Mouse (Mus musculus) intestine, embryonic 14.5 days (tissue): ENCODE measurements around the gene Dtl. TPM values are rescaled to one million over a fixed set of nuclear protein-coding genes. Genes with fewer than 3 reads are reported as not detected.
"Not testable (repeated sequence)": the region's sequence is repeated elsewhere in the genome, so short reads cannot be mapped to it uniquely, and the experiment has no call there.

Experiments used
- ATAC-seq: fragments of 200-750 bp; cut with Nextera tagmentation; replicated peaks from 2 replicates; pipeline ENCODE4 v1.8.0; 2017; ENCODE audit warnings: low read depth, moderate number of reproducible peaks, moderate TSS enrichment, moderate library complexity; ENCODE audit not compliant: low FRiP score, low TSS enrichment
- DNase-seq: peaks from one replicate; pipeline ENCODE4 v3.0.0-alpha.2; 2018; ENCODE audit warnings: low spot score
- H3K27ac ChIP-seq: fragments of 300-500 bp; sonication (generic); 2 replicates; pipeline ENCODE4 v1.5.1; 2014; ENCODE audit warnings: low read depth, mild to moderate bottlenecking, control low read depth
- H3K27me3 ChIP-seq: fragments of 300-500 bp; sonication (generic); replicated peaks from 2 replicates; pipeline ENCODE4 v1.6.1; 2014; ENCODE audit warnings: low read length, control low read depth; ENCODE audit not compliant: control insufficient read depth, insufficient read depth
- H3K36me3 ChIP-seq: fragments of 300-500 bp; sonication (generic); 2 replicates; pipeline ENCODE4 v1.6.1; 2014; ENCODE audit warnings: low read length, control low read depth; ENCODE audit not compliant: control insufficient read depth, insufficient read depth
- H3K4me1 ChIP-seq: fragments of 300-500 bp; sonication (generic); replicated peaks from 2 replicates; pipeline ENCODE4 v1.6.1; 2014; ENCODE audit warnings: low read length, control low read depth, mixed read lengths; ENCODE audit not compliant: control insufficient read depth, insufficient read depth
- H3K4me2 ChIP-seq: fragments of 300-500 bp; sonication (generic); 2 replicates; pipeline ENCODE4 v1.6.1; 2014; ENCODE audit warnings: low read length
- H3K4me3 ChIP-seq: fragments of 300-500 bp; sonication (generic); 2 replicates; pipeline ENCODE4 v1.5.1; 2014; ENCODE audit warnings: low read depth, low read length, control low read depth, mixed read lengths
- H3K9ac ChIP-seq: fragments of 300-500 bp; sonication (generic); 2 replicates; pipeline ENCODE4 v1.6.1; 2014; ENCODE audit warnings: mild to moderate bottlenecking, low read length
- H3K9me3 ChIP-seq: fragments of 300-500 bp; sonication (generic); 2 replicates; pipeline ENCODE4 v1.6.1; 2016; ENCODE audit warnings: low read length, control low read depth; ENCODE audit not compliant: control insufficient read depth
- WGBS: fragments of 180-500 bp; shearing (Covaris S2); extraction: QIAGEN DNeasy Blood & Tissue Kit; methylation state at CpG from one replicate; pipeline ENCODE4 v1.1.7; 2014; 5-methylcytosine and 5-hydroxymethylcytosine counted together
- polyA plus RNA-seq: library from polyadenylated mRNA; unstranded; fragments of >200 nt; fragmentation: Nextera tagmentation; extraction: Ambion mirVana; gene quantifications from 2 replicates; pipeline ENCODE4 v1.2.1, GENCODE M21; 2014

The Dtl gene
- polyA plus RNA-seq, 1 experiment from 2014 or later: 53.0 TPM

DNA sequence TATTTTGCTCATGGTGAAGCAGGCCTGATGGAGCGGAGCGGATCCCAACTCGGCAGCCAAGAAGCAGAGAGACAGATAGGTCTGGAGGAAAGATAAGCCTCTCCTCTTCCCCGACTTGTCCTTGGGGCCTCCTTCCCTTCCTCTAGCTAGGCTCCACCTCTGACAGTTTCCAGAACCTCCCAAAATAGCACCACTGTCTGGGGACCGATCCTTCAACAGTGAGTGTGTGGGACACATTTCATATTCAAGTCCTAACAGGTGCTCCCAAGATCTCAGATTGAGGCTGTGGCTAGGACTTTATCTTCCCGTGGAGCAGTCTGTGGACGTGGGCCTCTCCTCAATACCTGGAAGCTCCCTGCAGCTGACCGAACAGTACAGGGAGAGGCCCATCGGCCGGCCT lies 54.7 kb downstream of the Dtl start:
- no peak overlapping the region for H3K9ac ChIP-seq
- no peaks in the 10 kb centered on the region for H3K9me3 ChIP-seq
- no peaks in the 10 kb centered on the region for H3K4me1 ChIP-seq
- no peaks in the 10 kb centered on the region for H3K36me3 ChIP-seq
- ATAC-seq: no peak
- 66% methylated on average over 10 of the region's 10 CpGs for WGBS
- H3K27me3 ChIP-seq: no peaks in the 10 kb centered on the region
- no peak overlapping the region for H3K4me3 ChIP-seq
- no peak overlapping the region for H3K4me2 ChIP-seq
- DNase-seq: no peak
- H3K27ac ChIP-seq: no peak overlapping the region

- H3K4me2 ChIP-seq: no peak overlapping the region
- H3K4me3 ChIP-seq: no peak overlapping the region
- H3K27ac ChIP-seq: no peak overlapping the region
- no peak overlapping the region for H3K9ac ChIP-seq
- no peaks in the 10 kb centered on the region for H3K36me3 ChIP-seq
- H3K4me1 ChIP-seq: no peaks in the 10 kb centered on the region
- no peak for DNase-seq
- 79% methylated on average over 7 of the region's 7 CpGs for WGBS
- ATAC-seq: no peak
- H3K27me3 ChIP-seq: no peaks in the 10 kb centered on the region
- no peaks in the 10 kb centered on the region for H3K9me3 ChIP-seq
Observed at GRCm38 (mm10) chr1:191520194-191520593, 55.1 kb downstream of the Dtl start.

DNA sequence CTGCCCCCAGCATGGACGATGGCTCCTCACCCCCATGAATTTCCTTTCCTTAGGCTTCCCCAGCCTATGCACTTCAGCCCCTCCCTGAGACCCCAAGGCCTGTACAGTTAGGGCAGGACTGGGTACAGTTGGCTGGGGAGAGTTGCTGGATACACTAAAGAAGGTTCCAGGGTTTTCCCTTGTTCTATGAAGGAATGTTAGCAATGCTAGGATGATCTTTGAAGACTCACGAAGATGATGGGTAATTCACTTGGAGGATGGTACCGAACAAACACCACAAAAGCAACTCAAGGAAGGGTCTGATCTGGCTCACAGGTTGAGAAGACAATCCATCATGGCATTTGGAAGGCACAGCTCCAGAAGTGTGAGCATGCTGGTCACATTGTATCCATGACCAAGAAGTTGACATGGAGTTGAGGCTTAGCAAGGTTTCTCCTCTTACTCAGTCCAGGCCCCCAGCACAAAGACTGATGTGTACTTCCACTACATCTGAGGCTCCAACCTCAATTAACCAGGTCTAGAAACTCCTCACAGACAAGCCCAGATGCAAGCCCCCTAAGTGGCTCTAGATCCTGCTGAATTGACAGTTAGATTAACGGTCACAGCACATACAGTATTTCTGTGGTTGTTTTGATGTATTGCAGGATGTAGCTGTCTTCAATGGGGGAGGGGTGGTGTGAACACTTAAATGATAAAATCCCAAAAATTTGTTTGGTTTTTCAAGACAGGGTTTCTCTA lies 55.8 kb downstream of the Dtl start:
- Histone ChIP-seq H3K4me1 (no peaks in the 10 kb centered on the region), H3K27ac (no peak overlapping the region), H3K4me2 (no peak overlapping the region), H3K9me3 (no peaks in the 10 kb centered on the region), H3K27me3 (no peaks in the 10 kb centered on the region), H3K4me3 (no peak overlapping the region), H3K9ac (no peak overlapping the region), H3K36me3 (no peaks in the 10 kb centered on the region)
- DNase-seq: no peak
- 85% methylated on average over 4 of the region's 4 CpGs for whole genome bisulfite sequencing
- no peak for ATAC-seq

GRCm38 (mm10) chr1:191518911-191519310 lies 56.4 kb downstream of the Dtl start:
- Histone ChIP-seq H3K4me2 (no peak overlapping the region), H3K27ac (no peak overlapping the region), H3K4me1 (no peaks in the 10 kb centered on the region), H3K4me3 (no peak overlapping the region), H3K36me3 (no peaks in the 10 kb centered on the region), H3K9me3 (no peaks in the 10 kb centered on the region), H3K9ac (no peak overlapping the region), H3K27me3 (no peaks in the 10 kb centered on the region)
- no peak for DNase-seq
- ATAC-seq: no peak
- 84% methylated on average over 4 of the region's 4 CpGs for WGBS

- Histone ChIP-seq H3K27ac (no peak overlapping the region), H3K36me3 (no peaks in the 10 kb centered on the region), H3K4me2 (no peak overlapping the region), H3K27me3 (no peaks in the 10 kb centered on the region), H3K9me3 (no peaks in the 10 kb centered on the region), H3K4me1 (no peaks in the 10 kb centered on the region), H3K4me3 (no peak overlapping the region), H3K9ac (no peak overlapping the region)
- ATAC-seq: no peak
- 79% methylated on average over 5 of the region's 5 CpGs for WGBS
- DNase-seq: no peak
Observed at GRCm38 (mm10) chr1:191517969-191518368, 57.4 kb downstream of the Dtl start.

DNA sequence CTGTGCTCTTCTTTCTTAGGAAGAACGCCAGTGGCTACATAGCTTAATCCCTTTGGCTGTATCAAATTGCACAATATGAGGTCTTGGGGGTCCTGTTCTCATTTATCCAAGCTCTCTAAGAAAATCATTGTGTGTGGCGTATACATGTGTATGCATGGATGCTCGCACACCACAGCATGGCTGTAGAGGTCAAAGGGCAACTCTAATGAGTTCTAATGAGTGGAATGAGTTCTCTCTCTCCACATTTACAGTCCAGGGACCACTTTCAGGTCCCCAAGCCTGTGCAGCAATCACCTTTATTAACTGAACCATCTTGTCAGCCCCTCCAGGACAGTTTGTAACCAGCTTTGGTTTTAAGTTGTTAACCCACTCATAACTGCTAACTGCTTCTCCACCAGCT lies 58.3 kb downstream of the Dtl start:
- Histone ChIP-seq H3K27ac (no peak overlapping the region), H3K27me3 (no peaks in the 10 kb centered on the region), H3K4me1 (no peaks in the 10 kb centered on the region), H3K4me3 (no peak overlapping the region), H3K4me2 (no peak overlapping the region), H3K9me3 (no peaks in the 10 kb centered on the region), H3K9ac (no peak overlapping the region), H3K36me3 (no peaks in the 10 kb centered on the region)
- DNase-seq (no peak), ATAC-seq (no peak)
- WGBS: 81% methylated on average over 3 of the region's 3 CpGs

DNA sequence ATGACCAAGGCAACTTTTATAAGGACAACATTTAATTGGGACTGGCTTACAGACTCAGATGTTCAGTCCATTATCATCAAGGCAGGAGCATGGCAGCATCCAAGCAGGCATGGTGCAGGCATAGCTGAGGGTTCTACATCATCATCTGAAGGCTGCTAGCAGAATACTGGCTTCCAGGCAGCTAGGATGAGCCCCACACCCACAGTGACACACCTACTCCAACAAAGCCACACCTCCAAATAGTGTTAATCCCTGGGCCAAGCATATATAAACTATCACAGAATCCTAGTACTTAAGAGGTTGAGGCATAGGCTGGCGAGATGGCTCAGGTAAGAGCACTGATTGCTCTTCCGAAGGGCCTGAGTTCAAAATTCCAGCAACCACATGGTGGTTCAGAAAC lies 59.0 kb downstream of the Dtl start:
- WGBS: 86% methylated on average over 2 of the region's 2 CpGs
- not testable (repeated sequence) for H3K4me2 ChIP-seq, H3K9me3 ChIP-seq, H3K27me3 ChIP-seq, H3K36me3 ChIP-seq, H3K4me3 ChIP-seq, H3K27ac ChIP-seq, H3K9ac ChIP-seq, ATAC-seq, H3K4me1 ChIP-seq, DNase-seq

DNA sequence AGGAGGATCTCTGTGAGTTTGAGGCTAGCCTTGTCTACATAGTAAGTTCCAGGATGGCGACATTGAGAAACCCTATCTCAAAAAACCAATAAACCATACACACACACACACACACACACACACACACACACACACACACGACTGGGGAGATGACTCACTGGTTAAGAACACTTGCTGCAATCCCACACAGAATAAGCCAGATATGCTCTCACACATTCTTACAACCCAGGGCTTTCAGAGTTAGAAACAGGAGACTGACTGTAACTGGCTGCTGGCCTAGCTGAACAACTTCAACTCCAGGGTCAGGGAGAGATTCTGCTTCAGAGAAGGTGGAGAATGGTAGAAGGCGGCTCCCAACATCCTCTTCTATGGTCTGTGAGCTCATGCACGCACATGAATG lies 62.1 kb downstream of the Dtl start:
- no peaks in the 10 kb centered on the region for H3K9me3 ChIP-seq

GRCm38 (mm10) chr1:191512383-191512782 lies 63.0 kb downstream of the Dtl start:
- Histone ChIP-seq H3K9me3 (no peaks in the 10 kb centered on the region), H3K27ac (no peak overlapping the region), H3K4me2 (no peak overlapping the region), H3K4me3 (no peak overlapping the region), H3K9ac (no peak overlapping the region), H3K36me3 (no peaks in the 10 kb centered on the region), H3K27me3 (no peaks in the 10 kb centered on the region), H3K4me1 (peaks cover under 1% of the 10 kb centered on the region; the same call in 1 of the 2 replicates)
- no peak for ATAC-seq
- DNase-seq: no peak
- WGBS: 82% methylated on average over 4 of the region's 4 CpGs

More for the DNA sequence above, 62.1 kb downstream of the Dtl start:
- DNase-seq (no peak), ATAC-seq (no peak)
- Histone ChIP-seq H3K27ac (no peak overlapping the region), H3K4me3 (no peak overlapping the region), H3K9ac (no peak overlapping the region), H3K4me2 (no peak overlapping the region), H3K36me3 (no peaks in the 10 kb centered on the region), H3K27me3 (no peaks in the 10 kb centered on the region), H3K4me1 (no peaks in the 10 kb centered on the region)
- 87% methylated on average over 4 of the region's 4 CpGs for WGBS
